Mouse (Mus musculus) liver, embryonic 16.5 days (tissue): ENCODE results near the gene N4bp3. TPM values are rescaled to one million over a fixed set of nuclear protein-coding genes. Genes with fewer than 3 reads are reported as not detected.

Source experiments
- ATAC-seq: fragments of 200-750 bp; cut with Nextera tagmentation; 2 replicates; pipeline ENCODE4 v1.8.0; 2017; ENCODE audit warnings: low read depth, mild to moderate bottlenecking, moderate number of reproducible peaks, moderate library complexity
- H3K27ac ChIP-seq: fragments of 300-500 bp; sonication (generic); 2 replicates; pipeline ENCODE4 v1.5.1; 2014; ENCODE audit warnings: mild to moderate bottlenecking, low read length
- H3K27me3 ChIP-seq: fragments of 300-500 bp; sonication (generic); 2 replicates; pipeline ENCODE4 v1.6.1; 2014; ENCODE audit warnings: low read depth, low read length, mixed read lengths; ENCODE audit not compliant: control insufficient read depth, insufficient read depth
- H3K36me3 ChIP-seq: fragments of 300-500 bp; sonication (generic); 2 replicates; pipeline ENCODE4 v1.6.1; 2014; ENCODE audit warnings: mild to moderate bottlenecking; ENCODE audit not compliant: control insufficient read depth, insufficient read depth
- H3K4me1 ChIP-seq: fragments of 300-500 bp; sonication (generic); 2 replicates; pipeline ENCODE4 v1.6.1; 2014; ENCODE audit warnings: low read depth, low read length, mixed read lengths; ENCODE audit not compliant: control insufficient read depth
- H3K4me2 ChIP-seq: fragments of 300-500 bp; sonication (generic); 2 replicates; pipeline ENCODE4 v1.6.1; 2014; ENCODE audit warnings: low read depth, low read length, mixed read lengths
- H3K4me3 ChIP-seq: fragments of 300-500 bp; sonication (generic); 2 replicates; pipeline ENCODE4 v1.5.1; 2014; ENCODE audit warnings: low read depth, mild to moderate bottlenecking, low read length
- H3K9ac ChIP-seq: fragments of 300-500 bp; sonication (generic); 2 replicates; pipeline ENCODE4 v1.6.1; 2014; ENCODE audit warnings: low read depth, low read length
- H3K9me3 ChIP-seq: fragments of 300-500 bp; sonication (generic); replicated peaks from 2 replicates; pipeline ENCODE4 v1.6.1; 2016; ENCODE audit warnings: low read length; ENCODE audit not compliant: control insufficient read depth
- WGBS: fragments of 180-500 bp; shearing (Covaris S2); extraction: QIAGEN DNeasy Blood & Tissue Kit; methylation state at CpG from one replicate; pipeline ENCODE4 v1.1.7; 2014; ENCODE audit not compliant: insufficient replicate concordance; 5-methylcytosine and 5-hydroxymethylcytosine counted together
- polyA plus RNA-seq: library from polyadenylated mRNA; unstranded; fragments of >200 nt; fragmentation: Nextera tagmentation; extraction: Ambion mirVana; gene quantifications from 2 replicates; pipeline ENCODE4 v1.2.1, GENCODE M21; 2015

N4bp3 gene
- polyA plus RNA-seq, 1 experiment from 2014 or later = 3.9 TPM

DNA sequence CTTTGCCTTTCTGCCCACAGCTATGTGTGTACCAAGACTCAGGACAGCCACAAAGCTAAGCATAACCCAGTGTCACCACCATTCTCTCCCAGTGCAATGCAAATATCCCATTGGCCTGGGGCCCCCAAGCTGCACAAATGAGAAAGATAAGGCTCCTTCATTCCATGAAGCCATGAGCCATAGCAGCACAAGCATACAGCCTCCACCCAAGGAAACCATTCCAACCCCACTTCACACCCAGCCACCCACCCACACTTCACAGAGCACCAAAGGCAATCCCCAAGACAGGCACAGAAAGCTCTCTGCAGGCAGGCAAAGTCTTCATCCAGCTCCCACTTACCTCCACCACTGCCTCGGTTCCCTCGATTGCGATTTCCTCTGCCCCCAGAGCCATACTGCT, 48.4 kb downstream of the N4bp3 start:
- WGBS = 73% methylated on average over 3 of the region's 3 CpGs
- no peak for ATAC-seq
- no peaks in the 10 kb centered on the region for H3K27me3 ChIP-seq
- H3K9me3 ChIP-seq = no peaks in the 10 kb centered on the region
- no peak overlapping the region for H3K4me3 ChIP-seq
- H3K4me1 ChIP-seq = peaks cover 23% of the 10 kb centered on the region
- H3K9ac ChIP-seq = no peak overlapping the region
- no peak overlapping the region for H3K27ac ChIP-seq
- H3K36me3 ChIP-seq = peaks cover 79% of the 10 kb centered on the region
- H3K4me2 ChIP-seq = no peak overlapping the region

DNA sequence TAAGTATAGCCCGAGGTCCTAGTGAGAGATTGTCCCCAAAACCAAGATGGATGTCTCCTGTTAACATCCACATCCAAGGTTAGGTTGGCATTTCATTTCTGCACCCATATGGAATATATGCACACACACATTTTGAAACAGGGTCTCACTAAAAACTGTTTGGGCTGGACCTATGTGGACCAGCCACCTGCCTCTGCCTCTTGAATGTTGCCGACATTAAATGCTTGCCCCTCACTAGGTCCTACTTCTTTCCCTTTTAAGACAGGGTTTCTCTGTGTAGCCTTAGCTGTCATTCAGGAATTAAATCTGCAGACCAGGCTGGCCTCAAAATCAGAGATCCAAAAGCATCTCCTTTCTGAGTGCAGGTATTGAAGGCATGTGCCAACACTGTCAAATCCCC, 53.1 kb downstream of the N4bp3 start:
- Histone ChIP-seq H3K4me2 (no peak overlapping the region), H3K27ac (no peak overlapping the region), H3K4me1 (peaks cover 4% of the 10 kb centered on the region; the same call in 1 of the 2 replicates), H3K9ac (no peak overlapping the region), H3K36me3 (peaks cover 87% of the 10 kb centered on the region), H3K27me3 (no peaks in the 10 kb centered on the region), H3K4me3 (no peak overlapping the region), H3K9me3 (no peaks in the 10 kb centered on the region)
- 65% methylated on average over 2 of the region's 2 CpGs for WGBS
- no peak for ATAC-seq

- Histone ChIP-seq H3K4me1 (peaks cover 4% of the 10 kb centered on the region), H3K27me3 (no peaks in the 10 kb centered on the region), H3K27ac (no peak overlapping the region), H3K4me2 (no peak overlapping the region), H3K9ac (no peak overlapping the region), H3K9me3 (no peaks in the 10 kb centered on the region), H3K4me3 (no peak overlapping the region), H3K36me3 (peaks cover 78% of the 10 kb centered on the region)
- WGBS = 75% methylated on average over 1 of the region's 1 CpGs
- ATAC-seq = no peak
Measured at GRCm38 (mm10) chr11:51595459-51596083, 55.1 kb downstream of the N4bp3 start.

- ATAC-seq = no peak
- no peak overlapping the region for H3K4me3 ChIP-seq
- H3K27me3 ChIP-seq = no peaks in the 10 kb centered on the region
- H3K9me3 ChIP-seq = no peaks in the 10 kb centered on the region
- H3K9ac ChIP-seq = no peak overlapping the region
- H3K36me3 ChIP-seq = peaks cover 71% of the 10 kb centered on the region
- peaks cover 4% of the 10 kb centered on the region for H3K4me1 ChIP-seq
- WGBS = 61% methylated on average over 3 of the region's 3 CpGs
- 0 out of 2 replicates have a peak overlapping the region, but pooled peaks have one; percentile 35 for H3K27ac ChIP-seq
- no peak overlapping the region for H3K4me2 ChIP-seq
Measured at GRCm38 (mm10) chr11:51594715-51595350, 55.8 kb downstream of the N4bp3 start.

GRCm38 (mm10) chr11:51593849-51594248, 56.8 kb downstream of the N4bp3 start:
- Histone ChIP-seq H3K4me2 (no peak overlapping the region), H3K4me1 (peaks cover 4% of the 10 kb centered on the region), H3K36me3 (peaks cover 68% of the 10 kb centered on the region), H3K27ac (no peak overlapping the region), H3K4me3 (no peak overlapping the region), H3K27me3 (no peaks in the 10 kb centered on the region), H3K9me3 (no peaks in the 10 kb centered on the region), H3K9ac (no peak overlapping the region)
- no peak for ATAC-seq
- 84% methylated on average over 6 of the region's 6 CpGs for WGBS

DNA sequence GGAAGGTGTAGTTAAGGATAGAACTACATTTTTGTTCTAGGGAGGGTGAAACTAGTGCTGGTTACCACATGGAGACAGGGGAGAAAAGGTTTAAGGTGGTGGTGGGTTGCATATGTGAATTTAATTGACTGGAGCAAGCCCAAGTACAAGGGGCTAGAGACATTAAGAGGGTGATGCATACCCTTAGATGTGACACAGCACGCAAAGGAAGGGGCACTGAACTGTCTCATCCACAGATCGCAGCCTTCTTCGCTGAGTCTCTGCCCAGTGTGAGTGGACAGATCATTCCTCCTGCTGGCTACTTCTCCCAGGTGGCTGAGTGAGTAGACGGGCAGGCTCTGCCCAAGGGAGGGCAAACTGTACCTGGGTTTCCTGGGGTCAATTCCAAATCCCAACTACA, 57.3 kb downstream of the N4bp3 start:
- Histone ChIP-seq H3K27me3 (no peaks in the 10 kb centered on the region), H3K36me3 (peaks cover 65% of the 10 kb centered on the region), H3K9ac (no peak overlapping the region), H3K27ac (no peak overlapping the region), H3K9me3 (no peaks in the 10 kb centered on the region), H3K4me2 (no peak overlapping the region), H3K4me1 (peaks cover 4% of the 10 kb centered on the region), H3K4me3 (no peak overlapping the region)
- 94% methylated on average over 4 of the region's 4 CpGs for WGBS
- ATAC-seq = no peak

Other genes with a start within 250 kb of the N4bp3 start
- 11.3 and 12.6 TPM in 2 replicates for gene Phykpl, start 66.1 kb downstream of the N4bp3 start, polyA plus RNA-seq
- 130 and 132 TPM in 2 replicates for gene Hnrnpab, start 44.0 kb downstream of the N4bp3 start, polyA plus RNA-seq
- gene Nhp2, start 31.1 kb downstream of the N4bp3 start, polyA plus RNA-seq = 69.5 and 79.3 TPM in 2 replicates
- 16.6 and 17.7 TPM in 2 replicates for gene Rmnd5b, start 14.9 kb downstream of the N4bp3 start, polyA plus RNA-seq
- gene D930048N14Rik, start 112 bp upstream of the N4bp3 start, polyA plus RNA-seq = 0.44 and 0.46 TPM in 2 replicates
- gene 0610009B22Rik, start 38.0 kb upstream of the N4bp3 start, polyA plus RNA-seq = 34.4 and 36.0 TPM in 2 replicates
- gene Sec24a, start 112.8 kb upstream of the N4bp3 start, polyA plus RNA-seq = 7.9 and 8.8 TPM in 2 replicates
- gene Sar1b, start 112.8 kb upstream of the N4bp3 start, polyA plus RNA-seq = 73.4 and 77.2 TPM in 2 replicates
- 0.64 and 0.79 TPM in 2 replicates for gene Jade2, start 206.8 kb upstream of the N4bp3 start, polyA plus RNA-seq